Mouse (Mus musculus): ENCODE data around the gene BC025920.

DNA sequence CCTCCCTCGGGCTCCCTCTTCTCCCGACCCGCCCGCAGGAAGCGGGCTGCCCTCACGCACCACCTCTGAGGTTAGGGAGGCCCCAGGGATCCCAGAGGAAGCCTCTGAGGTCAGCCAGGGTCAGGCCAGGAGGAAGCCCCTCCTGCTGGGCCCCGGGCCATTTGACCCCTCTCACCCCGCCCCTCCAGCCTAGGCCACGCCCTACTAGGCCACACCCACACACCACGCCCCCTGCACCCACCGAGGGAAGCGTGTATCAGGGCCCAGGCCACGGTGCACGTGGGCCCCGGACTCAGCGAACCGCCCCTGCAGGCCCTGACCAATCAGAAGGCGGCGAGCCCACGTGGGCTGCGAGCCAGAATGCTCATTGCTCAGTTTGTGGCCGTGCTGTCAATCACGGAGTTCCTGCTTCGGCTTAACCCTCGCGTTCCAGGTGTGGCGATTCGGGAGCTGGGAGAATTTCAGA, 5.3 kb upstream of the BC025920 start, which contains the start of gene Tle6:
- TF ChIP-seq GATA1 (IDR thresholded peaks at IDR 0.05; ENCODE audit: borderline replicate concordance, low read length) (no peak), FLI1 (IDR thresholded peaks at IDR 0.05; ENCODE audit: low read length) (no peak)

Measured in megakaryocyte, embryonic 14.5 days (primary cell).